Mouse (Mus musculus) megakaryocyte, embryonic 14.5 days (primary cell): ENCODE results near the gene Krtap9-3.

Experiments
- FLI1 ChIP-seq: IDR thresholded peaks from 2 replicates; pipeline ENCODE4 v1.6.1; 2012; ENCODE audit warnings: low read length, inconsistent platforms, mixed read lengths
- GATA1 ChIP-seq: IDR thresholded peaks from 3 replicates; pipeline ENCODE4 v1.6.1; 2012; ENCODE audit warnings: mixed read lengths, low read length, inconsistent platforms, borderline replicate concordance

- TF ChIP-seq GATA1 (no peak), FLI1 (no peak)
Observed at GRCm38 (mm10) chr11:99634653-99635134, 36.8 kb upstream of the Krtap9-3 start, which contains the start of gene Krtap4-2.
